Mouse (Mus musculus): ENCODE measurements at regions not wholly inside any gene's neighbourhood (a gene's known extent, or its start where the extent isn't known, plus 50 kb on each side); places are given as distances from the start of the nearest gene placed in this dataset.
A peak's percentile ranks its signal among the peaks of the same experiment; 100 is the strongest.

DNA sequence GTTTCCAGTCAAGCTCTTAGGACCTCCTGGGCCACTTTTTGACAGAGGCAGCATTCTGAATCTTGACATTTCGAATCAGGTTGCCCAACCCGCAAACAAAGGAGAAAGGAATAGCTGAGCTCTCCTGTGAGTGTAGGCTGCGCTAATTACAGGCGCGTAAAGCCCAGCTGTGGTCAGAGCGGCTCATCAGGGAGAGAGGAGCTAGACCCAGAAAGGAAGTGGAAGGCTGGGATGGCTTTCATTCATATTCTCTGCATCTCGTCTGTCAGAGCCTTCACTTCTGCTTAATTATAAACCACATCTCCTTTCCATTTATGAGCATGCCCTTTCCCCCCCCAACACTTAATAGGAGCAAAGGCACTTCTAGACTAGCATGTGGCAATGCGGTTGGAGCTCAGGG is 265.7 kb upstream of the Pkn2 start:
- no peak for DNase-seq

DNA sequence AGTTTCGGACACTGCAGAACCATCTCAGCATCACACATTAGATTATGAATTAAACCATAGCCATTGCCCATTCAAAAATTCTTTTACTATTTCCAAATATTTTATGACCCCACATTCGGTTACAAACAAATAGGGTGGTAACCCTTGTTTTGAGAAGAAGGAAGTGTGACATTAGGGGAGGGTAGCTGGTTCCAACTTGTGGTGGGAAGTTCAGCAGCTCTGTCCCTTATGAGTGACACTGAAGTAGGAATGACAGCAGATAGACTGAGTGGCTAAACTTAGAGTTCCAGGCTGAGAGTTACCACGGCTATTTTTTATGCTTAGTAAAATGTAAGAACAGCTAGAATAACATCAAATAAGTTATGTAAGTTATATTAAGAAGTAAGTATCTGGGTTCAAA is 257.1 kb upstream of the Pkn2 start:
- DNase-seq, result no peak

DNA sequence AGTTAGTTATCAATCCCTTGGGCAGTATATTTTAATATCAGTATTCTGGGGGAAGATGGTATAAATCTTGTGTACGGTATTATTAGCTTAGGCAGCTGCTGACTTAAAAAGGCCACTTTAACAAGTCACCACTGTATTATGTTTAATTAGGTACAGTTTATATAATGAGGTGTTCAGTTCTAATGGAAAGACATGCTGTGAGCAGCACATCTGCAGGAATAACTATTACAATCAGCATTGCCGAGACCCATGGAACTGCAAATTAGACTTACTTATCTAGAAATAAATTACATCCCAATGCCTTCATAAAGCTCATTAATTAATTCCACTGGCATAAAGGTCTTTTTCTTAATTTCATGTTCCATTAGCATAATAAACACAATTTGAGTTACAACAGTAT is 252.7 kb upstream of the Pkn2 start:
- no peak for DNase-seq

- DNase-seq, result no peak
These were observed 226.0 kb upstream of the Pkn2 start for GRCm38 (mm10) chr3:143107733-143108291.

- no peak for DNase-seq
These were observed 222.9 kb upstream of the Pkn2 start for GRCm38 (mm10) chr3:143104734-143105133.

GRCm38 (mm10) chr3:143103333-143103732 is 221.5 kb upstream of the Pkn2 start:
- DNase-seq, result peak; percentile 60

DNA sequence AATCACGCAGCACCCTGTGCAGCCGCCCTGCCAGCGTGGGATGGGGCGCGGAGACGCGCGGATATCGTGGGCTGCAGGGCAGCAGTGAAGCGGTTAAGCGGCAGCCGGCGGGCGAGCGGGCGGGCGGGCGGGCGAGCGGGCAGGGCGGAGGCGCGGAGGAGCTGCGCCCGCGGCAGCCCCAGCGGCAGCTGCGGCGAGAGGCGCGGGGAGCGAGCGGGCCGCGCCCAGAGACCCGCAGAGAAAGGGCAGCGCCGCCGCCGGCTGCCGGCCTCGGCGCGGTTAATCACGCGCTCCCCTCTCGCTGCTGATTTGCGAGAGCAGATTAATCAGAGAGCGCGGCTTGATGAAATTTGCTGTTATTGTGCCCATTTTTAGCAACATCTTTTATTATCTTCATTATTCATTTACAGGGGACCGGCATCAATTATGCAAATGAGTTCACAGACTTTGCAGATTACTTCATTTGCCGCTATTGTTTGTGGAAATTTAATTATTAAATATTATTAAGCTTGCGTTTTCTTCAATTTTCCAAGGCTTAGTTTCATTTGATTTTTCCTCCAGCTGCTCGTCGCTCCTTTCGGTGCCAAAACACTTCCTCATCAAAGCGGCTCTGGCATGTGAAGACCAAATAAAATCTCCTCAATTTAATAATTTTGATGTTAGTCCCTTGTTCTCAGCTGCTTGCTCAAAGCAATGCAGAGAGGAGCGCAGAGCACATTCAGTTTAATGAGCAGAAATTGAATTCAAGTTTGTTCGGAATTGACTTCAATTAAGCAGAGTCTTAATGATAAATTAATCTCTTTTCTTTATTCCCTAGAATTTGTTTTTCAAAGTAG is 219.2 kb upstream of the Pkn2 start:
- DNase-seq, result no peak

DNA sequence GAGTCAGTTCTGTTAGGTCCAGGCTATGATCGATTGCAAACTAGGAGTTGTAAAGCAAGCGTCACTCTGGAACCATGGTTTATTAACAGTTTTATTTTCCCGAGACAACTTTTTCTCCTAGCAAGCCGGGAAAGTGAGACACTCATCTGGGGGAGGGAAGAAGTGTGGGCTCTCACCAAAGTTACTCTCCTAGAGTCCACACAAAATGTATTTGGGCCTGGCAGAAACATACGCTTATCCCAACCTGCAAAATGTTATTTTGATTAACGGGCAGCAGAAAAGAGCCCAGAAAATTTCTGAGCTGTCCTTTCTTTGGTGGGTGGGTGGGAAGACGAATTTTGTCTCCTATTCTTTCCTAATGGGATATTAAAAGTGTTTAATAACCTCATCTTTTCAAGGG is 218.4 kb upstream of the Pkn2 start:
- DNase-seq, result no peak

- no peak for DNase-seq
These were observed 210.4 kb upstream of the Pkn2 start for GRCm38 (mm10) chr3:143092206-143092605.

- no peak for DNase-seq
These were observed 209.1 kb upstream of the Pkn2 start for GRCm38 (mm10) chr3:143090886-143091285.

GRCm38 (mm10) chr3:143090316-143090715 is 208.5 kb upstream of the Pkn2 start:
- no peak for DNase-seq

DNA sequence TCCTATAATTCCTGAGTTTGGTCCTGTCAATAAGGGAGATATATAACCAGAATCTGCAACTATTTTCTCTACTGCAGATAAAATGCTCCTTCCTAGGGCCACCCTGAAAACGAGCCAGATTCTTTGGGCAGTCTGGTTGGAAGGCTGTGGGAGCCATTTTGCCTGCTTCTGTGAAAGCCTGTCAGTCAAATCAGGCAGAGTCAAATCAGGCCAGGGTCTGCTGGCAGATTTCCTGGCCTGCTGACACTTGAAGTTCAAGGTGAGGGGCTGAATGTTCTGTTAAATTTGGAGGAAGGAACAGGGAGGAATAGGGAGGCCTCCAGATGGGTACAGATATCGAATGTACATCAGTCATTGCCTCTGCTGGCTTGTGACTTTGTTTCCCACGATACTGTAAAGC is 206.0 kb upstream of the Pkn2 start:
- no peak for DNase-seq

DNA sequence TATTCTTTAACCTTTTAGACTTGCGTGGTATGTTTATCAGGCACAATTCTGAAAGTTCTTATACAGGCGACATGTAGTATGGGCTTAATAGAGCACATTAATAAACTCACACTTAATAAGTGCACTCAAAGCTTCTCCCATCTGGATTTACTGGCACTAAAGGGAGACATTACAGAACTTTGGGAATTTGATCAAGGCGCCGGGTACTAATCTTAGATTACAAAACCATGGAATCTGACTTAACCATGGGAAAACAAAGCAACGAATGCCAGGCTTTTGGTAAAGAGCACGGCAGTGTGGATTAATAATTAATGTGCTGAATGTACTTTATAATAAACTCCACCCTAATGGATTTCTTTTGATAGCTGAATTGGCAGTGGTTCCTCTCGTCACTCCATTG is 196.5 kb upstream of the Pkn2 start:
- peak; percentile 34 for DNase-seq

DNA sequence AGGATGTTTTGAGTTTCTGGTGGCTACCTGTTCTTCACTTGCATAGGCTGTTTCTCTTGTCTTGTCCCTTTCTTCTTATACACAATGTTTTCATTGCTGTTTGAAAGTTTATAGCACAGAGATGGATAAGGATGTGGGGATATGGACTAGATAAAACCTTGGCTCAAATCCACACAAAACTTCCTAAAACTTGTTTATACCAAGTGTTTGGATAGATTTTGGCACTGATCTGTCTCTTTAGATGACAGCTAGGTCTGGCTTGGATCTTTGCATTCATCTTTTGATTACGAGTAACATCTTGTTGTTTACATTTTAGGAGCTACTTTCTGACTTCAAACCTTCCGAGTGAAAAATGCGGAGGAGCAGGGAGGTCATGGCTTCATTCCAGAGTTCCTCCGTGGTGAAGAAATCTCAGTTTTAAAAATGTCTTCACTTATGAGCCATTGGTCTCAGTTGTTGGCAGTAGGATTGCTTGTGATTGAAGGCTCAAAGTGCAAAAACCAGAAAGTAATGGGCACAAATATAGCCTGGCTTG is 190.1 kb upstream of the Pkn2 start:
- peak; percentile 36 for DNase-seq

- DNase-seq, result peak; percentile 8
These were observed 173.1 kb upstream of the Pkn2 start for GRCm38 (mm10) chr3:143054858-143055257.

DNA sequence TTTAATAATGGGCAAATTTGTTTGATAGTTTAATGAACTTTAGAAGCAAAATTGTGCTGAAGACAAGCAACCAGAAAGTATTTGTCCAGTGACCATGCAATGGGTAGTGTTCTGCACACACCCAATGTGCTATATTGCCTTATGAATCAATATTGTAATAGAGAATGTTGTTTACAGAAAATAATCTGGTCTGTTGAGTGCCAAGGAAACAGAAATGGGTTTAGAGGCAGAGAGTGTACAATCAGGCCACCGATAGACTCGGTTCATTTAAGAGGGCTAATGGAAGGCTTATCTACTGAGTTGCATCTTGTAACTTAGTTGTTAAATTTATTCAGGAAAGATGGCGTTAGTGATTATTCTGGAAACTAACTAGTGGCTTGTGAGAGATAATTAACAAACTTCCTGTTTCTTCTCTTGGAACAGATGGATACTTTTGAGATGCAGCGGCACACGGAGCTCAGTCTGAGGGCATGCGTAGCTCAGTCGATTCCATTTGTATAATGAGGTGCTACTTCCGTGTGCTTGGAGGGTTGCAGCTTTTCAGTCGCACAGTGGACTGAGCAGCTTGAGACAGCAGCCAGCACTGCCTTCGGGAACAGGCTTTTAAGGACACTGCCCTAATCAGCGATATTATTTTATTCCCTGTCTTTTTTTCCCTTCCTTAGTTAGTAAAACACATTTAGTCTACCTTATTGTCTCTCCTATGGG is 171.6 kb upstream of the Pkn2 start:
- peak; percentile 30 for DNase-seq

- peak; percentile 33 for DNase-seq
These were observed 158.9 kb upstream of the Pkn2 start for GRCm38 (mm10) chr3:143040666-143041065.

- no peak for DNase-seq
These were observed 154.3 kb upstream of the Pkn2 start for GRCm38 (mm10) chr3:143036108-143036507.

DNA sequence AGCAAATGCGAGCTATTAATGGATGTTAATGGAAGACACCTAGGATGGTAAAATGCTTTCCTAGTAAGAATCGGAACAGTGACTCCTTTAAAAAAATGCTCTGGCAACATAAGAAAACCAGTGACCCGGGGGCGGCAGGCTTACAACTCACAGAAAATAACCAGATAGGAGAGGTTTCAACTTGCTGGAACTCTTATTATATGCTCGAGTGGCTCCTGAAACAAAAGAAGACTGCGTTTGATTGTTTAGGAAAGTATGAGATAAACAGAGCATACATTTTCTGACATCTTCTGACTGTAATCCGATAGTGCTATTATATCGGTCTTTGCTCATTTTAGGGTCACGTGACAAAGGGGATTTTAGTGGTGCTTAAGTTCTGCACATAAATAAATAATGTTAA is 152.8 kb upstream of the Pkn2 start:
- no peak for DNase-seq

DNA sequence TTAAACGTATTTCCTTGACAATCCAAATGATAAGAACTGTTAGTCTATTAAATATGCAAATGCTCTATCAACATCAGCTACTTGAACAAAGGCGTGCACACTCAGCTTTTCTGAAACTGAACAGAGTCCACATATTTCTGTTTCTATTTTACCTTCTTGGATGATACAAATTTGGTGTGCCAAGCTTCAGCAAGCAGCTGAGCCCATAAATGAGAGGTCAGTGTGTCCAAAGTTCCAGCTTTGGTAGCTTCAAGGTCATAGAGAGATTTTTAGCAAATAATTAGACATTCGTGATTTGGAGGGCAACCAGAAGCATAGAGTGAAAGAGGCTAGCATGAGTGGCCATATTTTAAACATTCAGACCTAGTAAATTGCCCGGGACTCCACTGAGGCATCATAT is 140.7 kb upstream of the Pkn2 start:
- no peak for DNase-seq

DNA sequence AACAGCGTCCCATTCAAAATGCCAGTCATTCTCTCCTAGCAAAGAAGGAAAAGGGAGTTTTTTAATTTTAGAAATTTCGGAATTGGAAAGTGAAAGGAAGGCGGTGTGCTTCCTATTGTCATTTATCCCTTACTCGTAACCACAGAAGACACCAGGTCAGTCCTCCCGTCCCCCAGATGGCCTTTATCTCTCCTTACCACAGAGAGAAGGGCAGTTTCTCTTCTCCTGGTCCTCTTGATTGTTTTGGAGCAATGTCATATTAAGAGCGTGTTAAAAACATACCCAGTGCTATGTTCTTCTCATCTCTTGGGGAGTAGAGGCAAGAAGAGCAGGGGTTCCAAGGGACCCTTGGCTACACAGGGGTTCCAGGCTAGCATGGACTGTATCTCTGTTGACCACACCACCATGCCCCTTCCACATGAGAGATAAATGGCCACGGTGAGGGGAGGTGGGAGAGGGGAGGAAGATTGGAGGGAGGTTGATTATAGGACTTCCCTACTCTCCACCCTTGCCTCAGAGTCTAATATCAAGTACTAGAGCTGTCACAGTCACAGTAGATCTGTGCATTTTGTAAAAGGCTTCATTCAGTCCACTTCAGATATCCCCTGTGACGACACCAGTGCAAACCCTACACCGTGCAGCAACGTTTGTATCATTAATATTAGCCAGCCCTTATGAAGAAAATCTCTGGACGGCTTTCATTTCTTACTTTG is 139.5 kb upstream of the Pkn2 start:
- no peak for DNase-seq

DNA sequence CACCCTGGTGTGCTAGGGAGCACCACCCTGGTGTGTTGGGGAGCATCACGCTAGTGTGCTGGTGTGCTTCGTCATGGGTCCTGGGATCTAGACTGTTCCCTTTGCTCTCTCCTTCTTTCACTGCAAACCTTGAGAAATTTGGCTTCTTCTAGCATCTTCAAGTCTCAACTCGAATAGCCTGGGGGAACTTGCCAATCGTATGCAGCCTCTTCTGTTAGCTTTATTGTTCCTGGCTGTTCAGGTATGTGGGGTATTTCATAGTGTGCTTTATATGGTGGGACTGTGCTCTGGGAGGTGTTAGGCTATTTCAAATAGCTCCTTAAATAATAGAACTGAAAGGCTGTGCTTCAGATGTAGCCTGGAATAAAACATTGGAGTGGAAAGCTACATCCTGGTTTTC is 135.7 kb upstream of the Pkn2 start:
- no peak for DNase-seq

GRCm38 (mm10) chr3:143016758-143017157 is 135.0 kb upstream of the Pkn2 start:
- DNase-seq, result no peak
